Mouse (Mus musculus) kidney, postnatal 10 days (tissue): ENCODE data around the gene Vmn2r66.

ENCODE experiments used
- DNase-seq: peaks from one replicate; pipeline ENCODE4 v3.0.0; 2021; ENCODE audit warnings: mixed read lengths

The Vmn2r66 gene

GRCm38 (mm10) chr7:85012168-85012567 lies at the start of gene Vmn2r66:
Gene Vmn2r66 (minus strand): TSS chr7:85012268.
- no peak for DNase-seq

DNA sequence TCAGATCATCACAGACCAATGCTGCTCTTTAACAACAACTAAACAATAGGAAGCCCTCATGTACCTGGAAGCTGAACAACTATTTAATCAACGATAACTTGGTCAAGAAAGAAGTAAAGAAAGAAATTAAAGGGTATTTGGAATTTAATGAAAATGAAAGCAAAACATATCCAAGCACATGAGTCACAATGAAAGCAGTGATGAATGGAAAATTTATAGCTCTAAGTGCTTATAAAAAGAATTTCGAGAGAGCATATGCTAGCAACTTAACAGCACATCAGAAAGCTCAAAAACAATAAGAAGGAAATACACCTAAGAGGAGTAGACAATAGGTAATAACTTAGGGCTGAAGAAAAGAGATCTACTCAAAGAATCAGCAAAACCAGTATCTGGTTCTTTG lies 15.4 kb downstream of the Vmn2r66 start:
- DNase-seq, result no peak

- DNase-seq, result no peak
Observed at GRCm38 (mm10) chr7:84964015-84964414, 48.1 kb downstream of the Vmn2r66 start, which contains the start of gene Vmn2r65. Gene Vmn2r65 (minus strand): TSS chr7:84964115.
